Mouse (Mus musculus): Measurements from ENCODE around the gene Dpep3. TPM values are rescaled to one million over a fixed set of nuclear protein-coding genes. Genes with fewer than 3 reads are reported as not detected.

Dpep3 gene
- polyA plus RNA-seq, 1 experiment from 2014 or later = not detected

GRCm38 (mm10) chr8:105959350-105959749 is 19.9 kb downstream of the Dpep3 start:
- WGBS = 88% methylated on average over 7 of the region's 7 CpGs
- Histone ChIP-seq H3K9ac (replicated peaks) (no peak overlapping the region), H3K4me1 (replicated peaks) (peaks cover 7% of the 10 kb centered on the region), H3K4me3 (replicated peaks) (no peak overlapping the region), H3K4me2 (no peak overlapping the region), H3K36me3 (peaks cover 57% of the 10 kb centered on the region), H3K27ac (no peak overlapping the region), H3K9me3 (no peaks in the 10 kb centered on the region), H3K27me3 (no peaks in the 10 kb centered on the region)
- ATAC-seq (ENCODE audit: insufficient number of reproducible peaks, insufficient read depth, low FRiP score, low TSS enrichment, low read depth) = no peak

GRCm38 (mm10) chr8:105957813-105958212 is 21.4 kb downstream of the Dpep3 start:
- H3K4me2 ChIP-seq = no peak overlapping the region
- 68% methylated on average over 2 of the region's 4 CpGs for whole genome bisulfite sequencing
- H3K27ac ChIP-seq = no peak overlapping the region
- no peaks in the 10 kb centered on the region for H3K27me3 ChIP-seq
- H3K36me3 ChIP-seq = peaks cover 73% of the 10 kb centered on the region
- H3K9ac ChIP-seq (replicated peaks) = no peak overlapping the region
- no peak for ATAC-seq (ENCODE audit: insufficient number of reproducible peaks, insufficient read depth, low FRiP score, low TSS enrichment, low read depth)
- H3K4me1 ChIP-seq (replicated peaks) = no peaks in the 10 kb centered on the region
- no peaks in the 10 kb centered on the region for H3K9me3 ChIP-seq
- no peak overlapping the region for H3K4me3 ChIP-seq (replicated peaks)

DNA sequence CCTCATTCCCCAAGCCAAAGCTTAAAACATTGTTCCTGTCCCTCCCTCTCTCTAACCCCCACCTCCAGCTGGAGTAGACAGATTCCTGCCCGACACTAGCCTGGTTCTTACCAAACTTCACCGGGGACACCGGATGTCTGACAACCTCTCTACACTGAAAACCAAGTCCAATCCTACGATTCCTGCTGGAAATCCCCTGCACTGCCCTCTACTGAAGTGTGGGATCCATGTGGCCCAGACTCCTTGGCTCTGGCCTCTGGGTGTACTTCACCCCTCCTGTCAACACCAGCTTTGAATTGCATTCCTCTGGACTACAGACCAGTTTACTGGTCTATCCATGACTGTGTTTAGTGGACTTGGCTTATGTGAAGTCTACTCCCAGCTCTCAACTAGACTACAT is 22.7 kb downstream of the Dpep3 start:
- Histone ChIP-seq H3K9ac (replicated peaks) (no peak overlapping the region), H3K4me2 (no peak overlapping the region), H3K4me3 (replicated peaks) (no peak overlapping the region), H3K9me3 (no peaks in the 10 kb centered on the region), H3K36me3 (peaks cover 81% of the 10 kb centered on the region), H3K27ac (no peak overlapping the region), H3K27me3 (no peaks in the 10 kb centered on the region), H3K4me1 (replicated peaks) (no peaks in the 10 kb centered on the region)
- ATAC-seq (ENCODE audit: insufficient number of reproducible peaks, insufficient read depth, low FRiP score, low TSS enrichment, low read depth) = no peak
- WGBS = 89% methylated on average over 4 of the region's 4 CpGs

- no peak overlapping the region for H3K4me2 ChIP-seq
- 52% methylated on average over 7 of the region's 7 CpGs for WGBS
- H3K27me3 ChIP-seq = no peaks in the 10 kb centered on the region
- H3K4me3 ChIP-seq (replicated peaks) = no peak overlapping the region
- peak overlapping the region; percentile 32; the same call in 1 of the 2 replicates for H3K9ac ChIP-seq (replicated peaks)
- H3K27ac ChIP-seq = peak overlapping the region; percentile 71
- 0 out of 2 replicates have a peak, but pooled peaks cover 9% of the 10 kb centered on the region for H3K4me1 ChIP-seq (replicated peaks)
- peaks cover 91% of the 10 kb centered on the region for H3K36me3 ChIP-seq
- ATAC-seq (ENCODE audit: insufficient number of reproducible peaks, insufficient read depth, low FRiP score, low TSS enrichment, low read depth) = peak; percentile 34; the same call in 1 of the 2 replicates
- H3K9me3 ChIP-seq = no peaks in the 10 kb centered on the region
Measured at GRCm38 (mm10) chr8:105951057-105951659, 28.1 kb downstream of the Dpep3 start.

DNA sequence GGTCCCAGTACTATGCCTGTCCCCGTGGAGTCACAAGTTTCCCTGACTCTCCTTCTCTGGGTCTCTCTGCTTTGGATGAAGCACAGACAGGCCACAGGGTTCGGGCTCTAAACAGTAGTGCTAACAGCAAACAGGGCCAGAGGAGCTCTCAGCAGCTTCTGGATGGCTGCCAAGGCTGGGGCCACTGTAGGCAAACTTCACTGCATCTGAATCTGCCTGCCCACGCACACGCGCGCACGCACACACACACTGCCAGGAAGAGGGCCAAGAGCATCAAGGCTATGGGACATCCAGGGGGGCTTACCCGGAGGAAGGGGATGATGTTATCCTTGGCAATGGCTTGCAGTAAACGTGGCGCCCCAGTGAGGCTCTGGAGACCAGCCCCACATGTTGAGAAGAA is 29.9 kb downstream of the Dpep3 start:
- H3K9me3 ChIP-seq = no peaks in the 10 kb centered on the region

DNA sequence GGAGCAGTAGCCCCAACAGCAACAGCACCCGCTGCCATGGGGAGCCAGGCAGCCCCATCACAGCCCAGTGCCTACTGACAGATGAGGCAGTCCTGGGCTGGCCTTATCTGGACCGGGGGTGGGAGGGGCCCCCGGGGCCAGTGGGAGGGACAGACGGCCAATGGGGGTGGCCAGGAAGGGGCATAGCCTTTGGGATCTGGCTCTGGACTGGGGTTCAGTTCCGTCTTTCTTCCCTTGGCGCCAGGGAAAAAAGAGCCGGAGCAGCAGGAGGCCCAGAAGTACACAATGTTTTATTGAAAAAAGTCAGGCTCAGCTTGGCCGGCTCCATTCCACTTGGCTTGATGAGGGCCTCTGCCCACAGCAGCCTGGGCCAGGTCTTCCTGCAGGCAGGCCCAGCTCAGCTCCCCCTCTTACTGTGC is 35.9 kb downstream of the Dpep3 start, which contains the start of gene Lcat:
Gene Lcat (minus strand): TSS at position 62 of the 419 bp plus-strand sequence.
- no peak within 1 kb of the TSS for H3K4me3 ChIP-seq (replicated peaks)

More for the DNA sequence above, 29.9 kb downstream of the Dpep3 start:
- no peak overlapping the region for H3K4me2 ChIP-seq
- H3K27me3 ChIP-seq = no peaks in the 10 kb centered on the region
- 0 out of 2 replicates have a peak, but pooled peaks cover 9% of the 10 kb centered on the region for H3K4me1 ChIP-seq (replicated peaks)
- H3K4me3 ChIP-seq (replicated peaks) = no peak overlapping the region
- H3K36me3 ChIP-seq = peaks cover 93% of the 10 kb centered on the region
- no peak overlapping the region for H3K9ac ChIP-seq (replicated peaks)
- WGBS = 85% methylated on average over 10 of the region's 10 CpGs
- H3K27ac ChIP-seq = no peak overlapping the region
- ATAC-seq (ENCODE audit: insufficient number of reproducible peaks, insufficient read depth, low FRiP score, low TSS enrichment, low read depth) = no peak

GRCm38 (mm10) chr8:105942542-105942941 is 36.7 kb downstream of the Dpep3 start:
- Histone ChIP-seq H3K4me3 (replicated peaks) (no peak overlapping the region), H3K27ac (no peak overlapping the region), H3K27me3 (no peaks in the 10 kb centered on the region), H3K36me3 (peaks cover 75% of the 10 kb centered on the region), H3K9ac (replicated peaks) (no peak overlapping the region), H3K9me3 (no peaks in the 10 kb centered on the region), H3K4me1 (replicated peaks) (peaks cover 8% of the 10 kb centered on the region), H3K4me2 (no peak overlapping the region)
- WGBS = 93% methylated on average over 5 of the region's 5 CpGs
- no peak for ATAC-seq (ENCODE audit: insufficient number of reproducible peaks, insufficient read depth, low FRiP score, low TSS enrichment, low read depth)

More for the DNA sequence above, 35.9 kb downstream of the Dpep3 start, which contains the start of gene Lcat:
- WGBS = 77% methylated on average over 8 of the region's 8 CpGs
- no peak within 1 kb of the TSS for H3K27ac ChIP-seq
- peaks cover 83% of the 10 kb centered on the region for H3K36me3 ChIP-seq
- no peak for ATAC-seq (ENCODE audit: insufficient number of reproducible peaks, insufficient read depth, low FRiP score, low TSS enrichment, low read depth)
- H3K9ac ChIP-seq (replicated peaks) = no peak within 1 kb of the TSS
- no peaks in the 10 kb centered on the region for H3K9me3 ChIP-seq
- peaks cover 4% of the 10 kb centered on the region for H3K4me1 ChIP-seq (replicated peaks)
- H3K4me2 ChIP-seq = no peak within 1 kb of the TSS
- H3K27me3 ChIP-seq = no peaks in the 10 kb centered on the region

- Histone ChIP-seq H3K4me2 (no peak overlapping the region), H3K9me3 (no peaks in the 10 kb centered on the region), H3K27ac (no peak overlapping the region), H3K4me3 (replicated peaks) (no peak overlapping the region), H3K36me3 (peaks cover 70% of the 10 kb centered on the region), H3K27me3 (no peaks in the 10 kb centered on the region), H3K9ac (replicated peaks) (no peak overlapping the region), H3K4me1 (replicated peaks) (peaks cover 8% of the 10 kb centered on the region)
- no peak for ATAC-seq (ENCODE audit: insufficient number of reproducible peaks, insufficient read depth, low FRiP score, low TSS enrichment, low read depth)
- 94% methylated on average over 11 of the region's 11 CpGs for WGBS
Measured at GRCm38 (mm10) chr8:105942026-105942425, 37.2 kb downstream of the Dpep3 start.

- H3K27ac ChIP-seq = peak within 1 kb of the TSS; percentile 62
Measured at GRCm38 (mm10) chr8:105938306-105938669, 40.9 kb downstream of the Dpep3 start, which contains the start of gene Psmb10. Gene Psmb10 (minus strand): TSS chr8:105938444.

GRCm38 (mm10) chr8:105937496-105938305 is 41.5 kb downstream of the Dpep3 start:
- Histone ChIP-seq H3K9me3 (no peaks in the 10 kb centered on the region), H3K4me1 (replicated peaks) (peaks cover 19% of the 10 kb centered on the region), H3K36me3 (peaks cover 45% of the 10 kb centered on the region), H3K27me3 (no peaks in the 10 kb centered on the region), H3K4me3 (replicated peaks) (peak overlapping the region; percentile 59), H3K9ac (replicated peaks) (peak overlapping the region; percentile 66), H3K27ac (peak overlapping the region; percentile 62), H3K4me2 (peak overlapping the region; percentile 93)
- 2% methylated on average over 33 of the region's 33 CpGs for WGBS
- no peak for ATAC-seq (ENCODE audit: insufficient number of reproducible peaks, insufficient read depth, low FRiP score, low TSS enrichment, low read depth)

More at GRCm38 (mm10) chr8:105938306-105938669, 40.9 kb downstream of the Dpep3 start, which contains the start of gene Psmb10:
- Histone ChIP-seq H3K27me3 (no peaks in the 10 kb centered on the region), H3K9me3 (no peaks in the 10 kb centered on the region), H3K4me2 (peak within 1 kb of the TSS; percentile 93), H3K4me1 (replicated peaks) (peaks cover 19% of the 10 kb centered on the region), H3K4me3 (replicated peaks) (peak within 1 kb of the TSS; percentile 59), H3K9ac (replicated peaks) (peak within 1 kb of the TSS; percentile 66), H3K36me3 (peaks cover 45% of the 10 kb centered on the region)
- 32% methylated on average over 4 of the region's 4 CpGs for WGBS
- no peak for ATAC-seq (ENCODE audit: insufficient number of reproducible peaks, insufficient read depth, low FRiP score, low TSS enrichment, low read depth)

- Histone ChIP-seq H3K4me2 (peak overlapping the region; percentile 93), H3K9ac (replicated peaks) (peak overlapping the region; percentile 66), H3K4me3 (replicated peaks) (peak overlapping the region; percentile 59), H3K9me3 (no peaks in the 10 kb centered on the region), H3K27ac (peak overlapping the region; percentile 72), H3K4me1 (replicated peaks) (peaks cover 19% of the 10 kb centered on the region), H3K27me3 (no peaks in the 10 kb centered on the region), H3K36me3 (peaks cover 45% of the 10 kb centered on the region)
- peak; percentile 84 for ATAC-seq (ENCODE audit: insufficient number of reproducible peaks, insufficient read depth, low FRiP score, low TSS enrichment, low read depth)
- under 1% methylated on average over 30 of the region's 30 CpGs for WGBS
Measured at GRCm38 (mm10) chr8:105936866-105937475, 42.3 kb downstream of the Dpep3 start.

Measured in limb, embryonic 12.5 days (tissue).